Comparison of ENCODE assay signal across 8 mouse cellular contexts in genomic region chr19:37374941-37375754, GRCm38 (mm10). TPM values are rescaled to one million over a fixed set of nuclear protein-coding genes. Genes with fewer than 3 reads are reported as not detected.
DNase-seq lines count a peak whose midpoint lies in the region; ATAC-seq and TF ChIP-seq lines count a peak whose summit lies in the region.

No protein-coding gene starts in this region.

- H3K9ac ChIP-seq in kidney, postnatal 0 days (ENCODE audit: low read depth, low read length): peak overlapping the region; percentile 64
- peak overlapping the region; percentile 80 for H3K9ac ChIP-seq in forebrain, embryonic 15.5 days (replicated peaks)
- H3K9ac ChIP-seq in liver, embryonic 15.5 days: peak overlapping the region; percentile 98

- H3K4me3 ChIP-seq in kidney, postnatal 0 days (replicated peaks; ENCODE audit: low read depth, low read length): peak overlapping the region; percentile 88
- H3K4me3 ChIP-seq in forebrain, embryonic 15.5 days: peak overlapping the region; percentile 95
- peak overlapping the region; percentile 99 for H3K4me3 ChIP-seq in liver, embryonic 15.5 days (replicated peaks)

- H3K27me3 ChIP-seq in kidney, postnatal 0 days (ENCODE audit: insufficient read depth, low read length): no peaks in the 10 kb centered on the region
- no peaks in the 10 kb centered on the region for H3K27me3 ChIP-seq in forebrain, embryonic 15.5 days
- H3K27me3 ChIP-seq in liver, embryonic 15.5 days: no peaks in the 10 kb centered on the region

- H3K27ac ChIP-seq in kidney, postnatal 0 days: peak overlapping the region; percentile 87
- peak overlapping the region; percentile 99 for H3K27ac ChIP-seq in forebrain, embryonic 15.5 days (replicated peaks)
- H3K27ac ChIP-seq in liver, embryonic 15.5 days (replicated peaks): peak overlapping the region; percentile 96

- peak; percentile 15 for DNase-seq in kidney, postnatal 0 days (ENCODE audit: low spot score)
- DNase-seq in kidney, postnatal 25 days: no peak
- DNase-seq in NIH3T3 (ENCODE audit: low read depth): peak; percentile 56
- no peak for DNase-seq in yolk sac, embryonic 10.5 days (ENCODE audit: low spot score)
- DNase-seq in gastrocnemius, adult 8-10 months (ENCODE audit: low spot score in 2 of 2): no peak
- no peak for DNase-seq in gastrocnemius, postnatal 25 days

- peak; percentile 6; the same call in 1 of the 2 replicates for TF ChIP-seq CTCF in kidney, postnatal 0 days (IDR thresholded peaks at IDR 0.05; ENCODE audit: low read depth)

- no peak for ATAC-seq in kidney, postnatal 0 days (replicated peaks; ENCODE audit: low FRiP score, low read depth)
- ATAC-seq in forebrain, embryonic 15.5 days (replicated peaks): no peak
- ATAC-seq in liver, embryonic 15.5 days (ENCODE audit: insufficient read depth): no peak

- H3K4me2 ChIP-seq in kidney, postnatal 0 days (ENCODE audit: low read length): peak overlapping the region; percentile 61
- peak overlapping the region; percentile 80 for H3K4me2 ChIP-seq in forebrain, embryonic 15.5 days (replicated peaks)
- peak overlapping the region; percentile 70 for H3K4me2 ChIP-seq in liver, embryonic 15.5 days

- 22% methylated on average over 7 of the region's 7 CpGs for WGBS in kidney, postnatal 0 days
- 22% methylated on average over 7 of the region's 7 CpGs for WGBS in forebrain, embryonic 15.5 days
- 10% methylated on average over 7 of the region's 7 CpGs for WGBS in liver, embryonic 15.5 days (ENCODE audit: insufficient replicate concordance)

- H3K36me3 ChIP-seq in kidney, postnatal 0 days (ENCODE audit: insufficient read depth, low read length): no peaks in the 10 kb centered on the region
- H3K36me3 ChIP-seq in forebrain, embryonic 15.5 days: no peaks in the 10 kb centered on the region
- H3K36me3 ChIP-seq in liver, embryonic 15.5 days (replicated peaks): peaks cover 17% of the 10 kb centered on the region

- H3K4me1 ChIP-seq in kidney, postnatal 0 days (replicated peaks; ENCODE audit: insufficient read depth, low read length): 0 out of 2 replicates have a peak, but pooled peaks cover 5% of the 10 kb centered on the region
- H3K4me1 ChIP-seq in forebrain, embryonic 15.5 days: peaks cover 20% of the 10 kb centered on the region
- peaks cover 34% of the 10 kb centered on the region for H3K4me1 ChIP-seq in liver, embryonic 15.5 days (replicated peaks)

- no peaks in the 10 kb centered on the region for H3K9me3 ChIP-seq in kidney, postnatal 0 days (replicated peaks; ENCODE audit: low read length)
- no peaks in the 10 kb centered on the region for H3K9me3 ChIP-seq in forebrain, embryonic 15.5 days
- no peaks in the 10 kb centered on the region for H3K9me3 ChIP-seq in liver, embryonic 15.5 days (replicated peaks)

RNA-seq across cellular contexts. Expression of gene Kif11, which starts 1.1 kb away (rescaled TPM):
- 18.5 and 22.4 TPM in 2 replicates for polyA plus RNA-seq in kidney, postnatal 0 days (2015; fragmentation: Nextera tagmentation; extraction: Ambion mirVana)
- polyA plus RNA-seq in forebrain, embryonic 15.5 days (2015; fragmentation: Nextera tagmentation; extraction: Ambion mirVana): 36.3 and 38.9 TPM in 2 replicates
- polyA plus RNA-seq in liver, embryonic 15.5 days (2015; fragmentation: Nextera tagmentation; extraction: Ambion mirVana): 53.0 and 53.3 TPM in 2 replicates
- total RNA-seq in gastrocnemius, adult 8-10 months (2022): under 1 TPM; 0.12 to 0.22 (median 0.15) TPM
- 1 to 10 TPM in 1 of 2 experiments, under 1 TPM in 1; 0.69 to 1.0 TPM for total RNA-seq in gastrocnemius, postnatal 25 days (2021)

RNA-seq across cellular contexts. Expression of gene Ide, which starts 37.5 kb away (rescaled TPM):
- polyA plus RNA-seq in kidney, postnatal 0 days (2015; fragmentation: Nextera tagmentation; extraction: Ambion mirVana): 37.3 and 42.3 TPM in 2 replicates
- 27.2 and 30.1 TPM in 2 replicates for polyA plus RNA-seq in forebrain, embryonic 15.5 days (2015; fragmentation: Nextera tagmentation; extraction: Ambion mirVana)
- polyA plus RNA-seq in liver, embryonic 15.5 days (2015; fragmentation: Nextera tagmentation; extraction: Ambion mirVana): 23.3 and 25.8 TPM in 2 replicates
- total RNA-seq in gastrocnemius, adult 8-10 months (2022): 100 to 1,000 TPM; 104 to 119 (median 107) TPM
- total RNA-seq in gastrocnemius, postnatal 25 days (2021): 10 to 100 TPM; 90.1 to 93.5 TPM

RNA-seq across cellular contexts. Expression of gene Hhex, which starts 59.5 kb away (rescaled TPM):
- polyA plus RNA-seq in kidney, postnatal 0 days (2015; fragmentation: Nextera tagmentation; extraction: Ambion mirVana): 7.6 and 10.1 TPM in 2 replicates
- 3.7 and 4.1 TPM in 2 replicates for polyA plus RNA-seq in forebrain, embryonic 15.5 days (2015; fragmentation: Nextera tagmentation; extraction: Ambion mirVana)
- 28.5 and 30.3 TPM in 2 replicates for polyA plus RNA-seq in liver, embryonic 15.5 days (2015; fragmentation: Nextera tagmentation; extraction: Ambion mirVana)
- 1 to 10 TPM in 3 of 4 experiments, under 1 TPM in 1; 0.92 to 1.4 (median 1.1) TPM for total RNA-seq in gastrocnemius, adult 8-10 months (2022)
- 1 to 10 TPM; 1.0 to 2.8 TPM for total RNA-seq in gastrocnemius, postnatal 25 days (2021)

Comparison
In these comparisons a context has a peak if more than half of its experiments do, and no peak if none do; other contexts are left out.
1. DNase-seq: peak in kidney, postnatal 0 days (single experiment) and NIH3T3 (single experiment); none in kidney, postnatal 25 days (0 of 2), yolk sac, embryonic 10.5 days (single experiment), gastrocnemius, adult 8-10 months (0 of 2) and gastrocnemius, postnatal 25 days (single experiment).
2. Peak in every context shown above with its lines, with median percentiles within 50 percentile points of each other: H3K27ac ChIP-seq, H3K4me2 ChIP-seq, H3K4me3 ChIP-seq and H3K9ac ChIP-seq.